Mouse (Mus musculus): Measurements from ENCODE around the gene Cenps.

- TF ChIP-seq CTCF (conservative IDR thresholded peaks at IDR 0.05; ENCODE audit: insufficient read depth, insufficient read length, low read depth, low read length) (peak; percentile 62), POLR2A (IDR thresholded peaks at IDR 0.05; ENCODE audit: low read depth, low read length) (no peak)
These were observed 45.3 kb upstream of the Cenps start for GRCm38 (mm10) chr4:149182755-149183154.
